Mouse (Mus musculus) thymus, postnatal 4 days (tissue): ENCODE results near the gene Gtf2ird2.
A peak's percentile ranks its signal among the peaks of the same experiment; 100 is the strongest.

ENCODE experiments used
- DNase-seq: peaks from one replicate; pipeline ENCODE4 v3.0.0; 2021

Gtf2ird2 gene

GRCm38 (mm10) chr5:134272761-134273160 is 88.9 kb downstream of the Gtf2ird2 start:
- peak; percentile 34 for DNase-seq

DNA sequence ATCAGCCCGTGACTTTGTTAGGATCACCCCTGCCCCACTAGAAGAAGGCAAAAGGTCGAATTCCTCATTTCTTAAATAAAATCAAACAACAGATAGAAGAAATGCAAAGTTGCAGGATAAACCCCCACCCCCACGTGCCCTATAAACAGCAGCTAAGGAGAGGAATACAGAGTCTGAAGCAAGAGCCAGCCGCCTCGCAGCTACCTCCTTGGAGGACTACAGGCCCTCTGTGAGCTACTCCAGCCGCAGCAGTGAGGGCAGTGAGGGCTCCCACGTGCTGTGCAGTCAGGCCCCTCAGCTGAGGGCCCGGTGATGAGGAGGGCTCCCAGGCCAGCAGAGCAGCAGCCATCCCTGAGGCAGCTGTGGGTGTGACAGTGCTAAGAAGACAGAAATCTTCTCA is 89.9 kb downstream of the Gtf2ird2 start:
- peak; percentile 34 for DNase-seq
